Mouse (Mus musculus): ENCODE results near the gene Dapp1. TPM values are rescaled to one million over a fixed set of nuclear protein-coding genes. Genes with fewer than 3 reads are reported as not detected.

Dapp1 gene
- polyA plus RNA-seq (2015; fragmentation: Nextera tagmentation; extraction: Ambion mirVana) = 10.3 and 10.7 TPM in 2 replicates

GRCm38 (mm10) chr3:137981382-137981750, at the start of gene Dapp1:
Gene Dapp1, minus strand, starts transcription at chr3:137981545.
- H3K9ac ChIP-seq = peak within 1 kb of the TSS; percentile 47
- H3K27me3 ChIP-seq = no peaks in the 10 kb centered on the region
- H3K4me3 ChIP-seq = peak within 1 kb of the TSS; percentile 46
- peaks cover 18% of the 10 kb centered on the region; the same call in 1 of the 2 replicates for H3K4me1 ChIP-seq
- H3K9me3 ChIP-seq = no peaks in the 10 kb centered on the region
- H3K36me3 ChIP-seq = no peaks in the 10 kb centered on the region
- H3K27ac ChIP-seq = peak within 1 kb of the TSS; percentile 39
- peak; percentile 82 for ATAC-seq (ENCODE audit: insufficient number of reproducible peaks, low FRiP score, low TSS enrichment, low read depth)
- peak within 1 kb of the TSS; percentile 60 for H3K4me2 ChIP-seq
- 8% methylated on average over 10 of the region's 10 CpGs for WGBS

- 0 out of 2 replicates have a peak, but pooled peaks cover 4% of the 10 kb centered on the region for H3K4me1 ChIP-seq
- H3K9ac ChIP-seq = no peak overlapping the region
- H3K36me3 ChIP-seq = no peaks in the 10 kb centered on the region
- no peak overlapping the region for H3K4me2 ChIP-seq
- no peaks in the 10 kb centered on the region for H3K27me3 ChIP-seq
- H3K27ac ChIP-seq = no peak overlapping the region
- no peak for ATAC-seq (ENCODE audit: insufficient number of reproducible peaks, low FRiP score, low TSS enrichment, low read depth)
- 77% methylated on average over 6 of the region's 6 CpGs for WGBS
- no peaks in the 10 kb centered on the region for H3K9me3 ChIP-seq
- no peak overlapping the region for H3K4me3 ChIP-seq
These were observed 49.2 kb upstream of the Dapp1 start for GRCm38 (mm10) chr3:138030563-138030962.

- Histone ChIP-seq H3K27me3 (no peaks in the 10 kb centered on the region), H3K9ac (no peak overlapping the region), H3K4me1 (0 out of 2 replicates have a peak, but pooled peaks cover 4% of the 10 kb centered on the region), H3K27ac (no peak overlapping the region), H3K36me3 (no peaks in the 10 kb centered on the region), H3K9me3 (no peaks in the 10 kb centered on the region), H3K4me3 (no peak overlapping the region), H3K4me2 (no peak overlapping the region)
- no peak for ATAC-seq (ENCODE audit: insufficient number of reproducible peaks, low FRiP score, low TSS enrichment, low read depth)
- 87% methylated on average over 5 of the region's 5 CpGs for WGBS
These were observed 48.0 kb upstream of the Dapp1 start for GRCm38 (mm10) chr3:138029351-138029750.

- Histone ChIP-seq H3K4me3 (no peak overlapping the region), H3K36me3 (no peaks in the 10 kb centered on the region), H3K4me1 (0 out of 2 replicates have a peak, but pooled peaks cover 4% of the 10 kb centered on the region), H3K9ac (no peak overlapping the region), H3K4me2 (no peak overlapping the region), H3K27me3 (no peaks in the 10 kb centered on the region), H3K27ac (no peak overlapping the region), H3K9me3 (no peaks in the 10 kb centered on the region)
- no peak for ATAC-seq (ENCODE audit: insufficient number of reproducible peaks, low FRiP score, low TSS enrichment, low read depth)
- WGBS = 75% methylated on average over 5 of the region's 5 CpGs
These were observed 46.4 kb upstream of the Dapp1 start for GRCm38 (mm10) chr3:138027575-138028362.

GRCm38 (mm10) chr3:138026286-138026685, 44.9 kb upstream of the Dapp1 start:
- ATAC-seq (ENCODE audit: insufficient number of reproducible peaks, low FRiP score, low TSS enrichment, low read depth) = no peak
- 67% methylated on average over 10 of the region's 10 CpGs for WGBS
- H3K4me1 ChIP-seq = 0 out of 2 replicates have a peak, but pooled peaks cover 4% of the 10 kb centered on the region

GRCm38 (mm10) chr3:138022651-138023050, 41.3 kb upstream of the Dapp1 start:
- Histone ChIP-seq H3K27me3 (no peaks in the 10 kb centered on the region), H3K4me2 (no peak overlapping the region), H3K9ac (no peak overlapping the region), H3K9me3 (no peaks in the 10 kb centered on the region), H3K27ac (no peak overlapping the region), H3K4me3 (no peak overlapping the region), H3K36me3 (no peaks in the 10 kb centered on the region), H3K4me1 (0 out of 2 replicates have a peak, but pooled peaks cover 4% of the 10 kb centered on the region)
- no peak for ATAC-seq (ENCODE audit: insufficient number of reproducible peaks, low FRiP score, low TSS enrichment, low read depth)
- 88% methylated on average over 4 of the region's 4 CpGs for WGBS

More at GRCm38 (mm10) chr3:138026286-138026685, 44.9 kb upstream of the Dapp1 start:
- Histone ChIP-seq H3K27ac (no peak overlapping the region), H3K27me3 (no peaks in the 10 kb centered on the region), H3K4me3 (no peak overlapping the region), H3K36me3 (no peaks in the 10 kb centered on the region), H3K4me2 (no peak overlapping the region), H3K9ac (no peak overlapping the region), H3K9me3 (no peaks in the 10 kb centered on the region)

- Histone ChIP-seq H3K36me3 (no peaks in the 10 kb centered on the region), H3K4me1 (0 out of 2 replicates have a peak, but pooled peaks cover 4% of the 10 kb centered on the region), H3K4me3 (no peak overlapping the region), H3K4me2 (no peak overlapping the region), H3K27me3 (no peaks in the 10 kb centered on the region), H3K9me3 (no peaks in the 10 kb centered on the region), H3K9ac (no peak overlapping the region), H3K27ac (no peak overlapping the region)
- WGBS = 81% methylated on average over 4 of the region's 4 CpGs
- ATAC-seq (ENCODE audit: insufficient number of reproducible peaks, low FRiP score, low TSS enrichment, low read depth) = no peak
These were observed 40.7 kb upstream of the Dapp1 start for GRCm38 (mm10) chr3:138022003-138022402.

- no peaks in the 10 kb centered on the region for H3K9me3 ChIP-seq
- WGBS = 67% methylated on average over 12 of the region's 12 CpGs
- H3K4me2 ChIP-seq = no peak overlapping the region
- ATAC-seq (ENCODE audit: insufficient number of reproducible peaks, low FRiP score, low TSS enrichment, low read depth) = no peak
- H3K27me3 ChIP-seq = no peaks in the 10 kb centered on the region
- no peaks in the 10 kb centered on the region for H3K36me3 ChIP-seq
- H3K4me1 ChIP-seq = peaks cover 1% of the 10 kb centered on the region; the same call in 1 of the 2 replicates
- H3K4me3 ChIP-seq = peak overlapping the region; percentile 7; the same call in 1 of the 2 replicates
- no peak overlapping the region for H3K27ac ChIP-seq
- H3K9ac ChIP-seq = no peak overlapping the region
These were observed 35.5 kb upstream of the Dapp1 start for GRCm38 (mm10) chr3:138016810-138017209.

GRCm38 (mm10) chr3:138014725-138015124, 33.4 kb upstream of the Dapp1 start:
- H3K4me3 ChIP-seq = no peak overlapping the region
- no peaks in the 10 kb centered on the region for H3K9me3 ChIP-seq
- H3K4me2 ChIP-seq = no peak overlapping the region
- no peak for ATAC-seq (ENCODE audit: insufficient number of reproducible peaks, low FRiP score, low TSS enrichment, low read depth)
- peaks cover 4% of the 10 kb centered on the region; the same call in 1 of the 2 replicates for H3K4me1 ChIP-seq
- 80% methylated on average over 2 of the region's 2 CpGs for WGBS
- no peaks in the 10 kb centered on the region for H3K27me3 ChIP-seq
- no peaks in the 10 kb centered on the region for H3K36me3 ChIP-seq
- no peak overlapping the region for H3K9ac ChIP-seq
- H3K27ac ChIP-seq = no peak overlapping the region

GRCm38 (mm10) chr3:138012351-138012750, 31.0 kb upstream of the Dapp1 start:
- 43% methylated on average over 4 of the region's 4 CpGs for WGBS
- no peak overlapping the region for H3K4me3 ChIP-seq
- peaks cover 4% of the 10 kb centered on the region; the same call in 1 of the 2 replicates for H3K4me1 ChIP-seq
- H3K27ac ChIP-seq = no peak overlapping the region
- no peak overlapping the region for H3K4me2 ChIP-seq
- H3K27me3 ChIP-seq = no peaks in the 10 kb centered on the region
- no peak overlapping the region for H3K9ac ChIP-seq
- H3K36me3 ChIP-seq = no peaks in the 10 kb centered on the region
- no peaks in the 10 kb centered on the region for H3K9me3 ChIP-seq
- ATAC-seq (ENCODE audit: insufficient number of reproducible peaks, low FRiP score, low TSS enrichment, low read depth) = no peak

- ATAC-seq (ENCODE audit: insufficient number of reproducible peaks, low FRiP score, low TSS enrichment, low read depth) = no peak
- Histone ChIP-seq H3K27me3 (no peaks in the 10 kb centered on the region), H3K4me2 (no peak overlapping the region), H3K36me3 (no peaks in the 10 kb centered on the region), H3K27ac (no peak overlapping the region), H3K9ac (no peak overlapping the region), H3K9me3 (no peaks in the 10 kb centered on the region), H3K4me1 (peaks cover 4% of the 10 kb centered on the region; the same call in 1 of the 2 replicates), H3K4me3 (no peak overlapping the region)
- WGBS = 56% methylated on average over 6 of the region's 6 CpGs
These were observed 26.8 kb upstream of the Dapp1 start for GRCm38 (mm10) chr3:138008152-138008551.

- H3K4me3 ChIP-seq = no peak overlapping the region
- H3K9me3 ChIP-seq = no peaks in the 10 kb centered on the region
- peaks cover 4% of the 10 kb centered on the region; the same call in 1 of the 2 replicates for H3K4me1 ChIP-seq
- no peaks in the 10 kb centered on the region for H3K36me3 ChIP-seq
- no peaks in the 10 kb centered on the region for H3K27me3 ChIP-seq
- H3K27ac ChIP-seq = no peak overlapping the region
- no peak overlapping the region for H3K4me2 ChIP-seq
- WGBS = 49% methylated on average over 3 of the region's 3 CpGs
- H3K9ac ChIP-seq = no peak overlapping the region
- no peak for ATAC-seq (ENCODE audit: insufficient number of reproducible peaks, low FRiP score, low TSS enrichment, low read depth)
These were observed 25.6 kb upstream of the Dapp1 start for GRCm38 (mm10) chr3:138006896-138007295.
